Mouse (Mus musculus): ENCODE data around the gene Gm4297.
"Not testable (repeated sequence)": the region's sequence is repeated elsewhere in the genome, so short reads cannot be mapped to it uniquely, and the experiment has no call there.

The Gm4297 gene

DNA sequence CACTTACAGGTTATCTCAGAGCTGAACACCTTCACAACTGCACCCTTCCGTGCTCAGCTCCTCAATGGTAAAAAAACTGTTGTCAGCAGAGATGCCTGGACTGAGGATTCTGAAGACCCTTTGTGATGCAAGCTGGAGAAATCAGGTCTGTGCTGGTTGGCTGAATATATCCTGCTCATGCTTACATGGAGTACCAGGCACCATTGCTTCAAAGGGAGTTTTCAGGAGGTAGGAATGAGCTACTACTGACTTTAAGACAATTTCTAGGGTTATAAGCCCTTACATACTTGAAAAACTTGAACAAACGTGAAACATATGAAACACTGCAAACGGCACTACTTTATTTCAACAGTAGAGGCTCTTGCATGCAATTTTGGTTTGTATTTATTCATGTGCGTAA, at the start of gene Gm4297:
Gene Gm4297 (minus strand): TSS at position 101 of the 400 bp plus-strand sequence.
- not testable (repeated sequence) for DNase-seq (ENCODE audit: low spot score in 2 of 2)
